Mouse (Mus musculus): ENCODE results near the gene Tex2. TPM values are rescaled to one million over a fixed set of nuclear protein-coding genes. Genes with fewer than 3 reads are reported as not detected.

Tex2 gene
- total RNA-seq, 2 experiments from 2014 or later: 129 to 144 TPM

DNA sequence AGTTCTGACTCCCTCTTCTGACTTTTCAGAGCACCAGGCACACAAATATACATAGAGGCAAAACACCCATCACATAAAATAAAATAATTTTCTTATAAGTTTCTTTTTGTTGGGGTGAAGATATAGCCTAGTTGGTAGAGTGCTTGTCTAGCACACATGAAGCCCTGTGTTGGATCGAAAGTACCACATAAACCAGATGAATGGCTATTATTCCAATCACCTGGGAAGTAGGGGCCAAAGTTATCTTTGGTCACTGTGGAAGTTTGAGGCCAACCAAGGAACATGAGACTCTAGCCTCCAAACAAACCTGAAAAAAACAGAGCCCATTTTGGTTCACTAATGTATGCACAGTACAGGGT lies 147.7 kb downstream of the Tex2 start:
- DNase-seq (ENCODE audit: extremely low spot score in 1 of 2, low spot score in 1 of 2): no peak

DNA sequence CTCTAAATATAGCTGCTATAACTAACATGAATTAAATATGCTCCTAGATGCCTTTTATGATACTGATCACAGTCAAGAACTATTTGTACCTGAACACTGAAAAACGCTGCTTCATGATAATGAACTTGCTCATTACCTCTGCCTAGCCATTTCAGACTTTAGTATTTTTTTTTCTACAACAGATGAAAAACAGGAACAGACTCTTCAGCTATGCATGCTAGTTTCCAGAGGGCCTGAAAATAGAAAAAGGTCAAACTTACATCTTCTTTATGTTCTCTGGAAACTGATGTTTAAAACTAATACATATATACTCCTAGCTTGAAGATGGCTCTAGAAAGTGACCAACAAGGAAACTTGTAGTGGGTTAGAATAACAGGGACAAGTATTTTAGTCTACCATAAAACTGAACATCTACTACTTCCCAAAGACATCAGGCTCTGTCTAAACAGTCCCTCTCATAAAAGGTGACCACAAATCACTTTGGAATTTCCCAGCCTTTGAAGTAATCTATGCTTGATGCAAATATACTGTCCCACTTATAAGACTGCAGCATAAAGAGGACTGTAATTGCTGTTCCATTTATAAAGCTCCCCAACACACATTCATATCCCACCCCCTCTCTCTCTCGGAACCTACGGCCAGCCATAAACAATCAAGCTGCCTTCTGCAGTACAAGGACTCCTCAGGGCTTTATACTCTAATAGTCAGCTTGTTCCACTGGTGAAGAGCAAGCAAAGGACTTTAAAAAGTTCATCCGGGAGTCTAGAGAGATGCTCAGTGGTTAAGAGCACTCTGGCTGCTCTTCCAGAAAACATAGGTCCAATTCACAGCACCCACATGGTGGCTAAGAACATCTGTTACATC lies 148.3 kb downstream of the Tex2 start:
- no peak for DNase-seq (ENCODE audit: extremely low spot score in 1 of 2, low spot score in 1 of 2)

DNA sequence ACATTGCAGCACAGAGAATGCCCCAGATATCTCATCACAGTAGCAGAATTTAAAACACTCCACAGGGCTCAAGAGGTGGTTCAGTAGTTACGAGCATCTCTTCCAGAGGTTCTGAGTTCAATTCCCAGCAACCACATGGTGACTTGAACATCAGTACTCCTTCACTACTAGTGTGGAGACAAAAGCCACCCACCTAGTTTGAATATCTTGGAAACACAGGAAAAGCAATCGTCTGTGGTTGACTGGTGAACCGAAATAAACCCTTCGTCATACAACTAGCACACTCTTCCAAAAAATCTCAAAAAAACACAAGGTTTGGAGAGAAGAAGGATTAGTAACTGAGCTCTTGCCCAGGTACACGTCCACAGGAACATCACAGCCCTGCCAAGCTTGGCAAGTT lies 149.4 kb downstream of the Tex2 start:
- DNase-seq (ENCODE audit: extremely low spot score in 1 of 2, low spot score in 1 of 2): no peak

DNA sequence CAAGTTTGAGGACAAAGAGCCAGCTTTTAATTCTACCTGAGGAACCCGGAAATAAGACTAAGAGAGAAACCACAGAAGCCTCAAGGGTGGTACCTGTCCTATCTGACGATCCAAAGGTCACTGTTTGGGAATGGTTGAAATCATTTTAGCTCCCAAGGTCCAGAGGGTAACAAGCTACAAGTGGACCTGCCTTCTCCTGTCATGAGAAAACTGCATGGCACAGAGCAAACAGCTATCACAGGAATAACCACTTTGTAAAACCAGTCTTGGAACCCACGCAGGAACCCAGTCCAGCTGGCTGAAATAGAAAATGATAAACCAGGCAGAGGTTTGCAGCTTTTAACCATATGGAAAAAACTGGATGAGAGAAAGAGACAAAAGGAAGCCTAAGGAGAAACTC lies 150.9 kb downstream of the Tex2 start:
- DNase-seq (ENCODE audit: extremely low spot score in 1 of 2, low spot score in 1 of 2): no peak

DNA sequence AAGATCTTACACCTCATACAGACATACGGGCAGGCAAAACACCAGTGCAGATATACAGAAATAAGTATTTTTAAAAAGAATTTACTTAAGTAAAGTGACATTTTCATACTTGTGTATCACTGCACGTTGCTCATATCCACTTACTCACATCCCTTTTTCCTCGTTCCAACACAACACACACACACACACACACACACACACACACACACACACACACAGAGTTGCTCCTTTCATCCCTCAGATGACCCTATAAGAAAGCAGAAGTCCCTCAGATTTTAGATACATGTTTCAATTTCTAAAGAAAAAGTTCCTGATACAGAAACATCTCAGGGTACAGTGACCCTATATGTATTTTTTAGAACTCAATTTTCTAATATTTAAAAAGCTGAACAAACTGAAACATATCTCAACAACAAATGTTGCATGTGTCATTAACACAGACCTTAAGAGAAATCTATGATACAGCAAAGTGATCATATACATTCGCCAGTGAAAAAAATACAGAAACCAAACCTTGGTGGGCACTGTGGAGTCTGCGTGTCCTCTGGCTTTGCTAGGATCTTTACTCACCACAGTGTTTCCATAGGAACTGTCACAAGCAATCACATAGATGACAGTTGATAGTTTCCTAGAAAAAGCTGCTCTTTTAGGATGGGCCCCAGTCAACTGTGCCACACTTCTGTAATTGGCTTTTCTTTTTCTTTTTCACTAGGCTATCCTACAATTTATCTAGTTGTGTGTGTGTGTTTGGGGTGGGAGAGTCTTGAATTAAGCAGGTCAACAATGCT lies 151.9 kb downstream of the Tex2 start:
- DNase-seq (ENCODE audit: extremely low spot score in 1 of 2, low spot score in 1 of 2): no peak

DNA sequence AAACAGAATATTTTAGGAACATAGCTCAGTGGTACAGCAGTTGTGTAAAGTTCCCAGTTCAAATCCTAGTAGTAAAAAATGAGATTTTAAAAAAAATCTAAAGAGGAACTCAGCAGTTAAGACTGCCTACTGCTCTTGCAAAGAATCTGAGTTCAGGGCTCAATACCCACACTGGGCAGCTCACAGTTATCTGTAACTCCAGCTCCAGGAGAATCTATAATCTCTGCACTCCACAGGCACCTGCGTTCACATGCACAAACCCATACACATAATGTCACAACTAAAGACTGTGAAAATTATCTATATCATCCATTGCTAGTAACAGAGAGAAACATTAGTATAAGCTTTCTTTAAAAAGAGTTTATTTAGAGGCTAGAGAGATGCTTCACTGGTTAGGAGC lies 152.6 kb downstream of the Tex2 start:
- no peak for DNase-seq (ENCODE audit: extremely low spot score in 1 of 2, low spot score in 1 of 2)

DNA sequence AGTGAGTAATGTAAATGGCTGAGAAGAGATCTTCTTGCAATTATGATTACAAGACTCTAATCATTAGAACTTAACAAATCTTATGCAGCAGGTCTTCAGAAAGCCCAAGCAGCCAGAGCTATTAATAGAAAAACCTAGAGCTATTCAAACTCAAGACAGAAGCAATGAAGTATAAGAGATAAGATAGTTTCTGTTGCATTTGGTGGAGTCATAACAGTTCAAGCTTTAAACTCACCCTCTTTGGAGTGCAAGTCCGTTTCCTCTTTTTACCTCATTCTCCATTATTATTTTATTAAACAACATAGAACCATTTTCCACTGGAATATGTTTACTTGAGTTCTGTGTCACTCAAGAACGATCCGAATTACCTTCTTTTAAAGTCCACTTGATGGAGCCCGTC lies 154.7 kb downstream of the Tex2 start:
- DNase-seq (ENCODE audit: extremely low spot score in 1 of 2, low spot score in 1 of 2): no peak

Other genes starting within 250 kb of the Tex2 start
- not detected for gene Prr29, start 248.0 kb downstream of the Tex2 start, total RNA-seq (2021)
- 1 to 10 TPM; 2.8 to 3.3 TPM for gene Icam2, start 225.3 kb downstream of the Tex2 start, total RNA-seq (2021)
- gene Ern1, start 125.6 kb downstream of the Tex2 start, total RNA-seq (2021): 1 to 10 TPM; 8.9 TPM
- gene Pecam1, start 137.2 kb upstream of the Tex2 start, total RNA-seq (2021): 10 to 100 TPM; 13.6 to 16.6 TPM
- gene Milr1, start 137.8 kb upstream of the Tex2 start, total RNA-seq (2021): not detected
- gene Polg2, start 166.1 kb upstream of the Tex2 start, total RNA-seq (2021): 1 to 10 TPM; 4.0 to 4.1 TPM
- 100 to 1,000 TPM; 711 to 757 TPM for gene Ddx5, start 175.8 kb upstream of the Tex2 start, total RNA-seq (2021)
- gene Cep95, start 175.8 kb upstream of the Tex2 start, total RNA-seq (2021): 10 to 100 TPM; 11.3 to 15.8 TPM